Mouse (Mus musculus): ENCODE results near the gene Bfsp1.

The Bfsp1 gene

DNA sequence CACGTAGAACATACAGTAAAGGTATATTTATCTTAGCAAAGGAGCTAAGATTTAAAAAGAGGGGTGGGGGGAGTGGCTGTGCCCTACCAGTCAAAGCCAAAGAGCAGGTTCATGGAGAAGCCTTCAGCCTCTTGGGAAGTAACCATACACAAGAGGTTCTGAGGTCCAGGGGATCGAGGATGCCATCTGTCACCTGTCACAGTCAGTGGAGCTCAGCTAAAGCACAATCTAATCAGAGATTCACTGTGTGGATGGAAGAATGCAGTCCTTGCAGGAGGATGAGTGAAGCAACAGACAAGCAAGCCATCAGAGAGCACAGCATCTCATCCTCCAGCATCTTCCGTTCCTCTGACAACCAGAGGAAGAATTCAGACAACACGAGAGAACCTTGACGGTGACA, 73.1 kb downstream of the Bfsp1 start:
- DNase-seq = peak in 1 of 2 experiments; percentile 14

DNA sequence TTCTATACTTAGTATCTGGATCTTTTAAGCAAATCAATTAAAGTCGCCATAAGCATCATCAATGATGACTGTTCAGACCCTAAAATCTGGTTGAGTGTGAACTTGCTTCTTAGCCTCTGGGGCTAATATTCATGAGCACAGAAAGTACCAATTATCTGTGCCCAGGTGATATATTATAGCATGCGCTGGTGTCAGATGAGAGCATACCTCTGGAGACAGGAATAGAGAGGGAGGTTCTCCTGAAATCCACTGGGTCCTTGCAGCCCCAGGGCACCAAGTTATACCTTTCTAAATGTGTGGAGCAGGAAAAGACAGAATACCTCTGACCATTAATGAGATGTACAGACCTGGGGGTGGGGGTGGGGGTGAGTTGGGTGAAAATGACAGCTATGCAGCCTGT, 82.7 kb downstream of the Bfsp1 start:
- DNase-seq = no peak
